Mouse (Mus musculus) cerebellum, adult 2 months (tissue): Measurements from ENCODE around the gene Ankrd17.

Experiments used
- CTCF ChIP-seq: fragments of 200-500 bp; IDR thresholded peaks from 2 replicates; pipeline ENCODE4 v1.5.1; 2011; ENCODE audit warnings: low read depth, mild to moderate bottlenecking, control low read depth, low read length, moderate library complexity, borderline replicate concordance; ENCODE audit not compliant: insufficient read depth
- POLR2A ChIP-seq: fragments of 200-500 bp; IDR thresholded peaks from 2 replicates; pipeline ENCODE4 v1.6.1; 2011; ENCODE audit warnings: low read length, control low read depth, borderline replicate concordance; ENCODE audit not compliant: insufficient read depth

- TF ChIP-seq CTCF = no peak
- TF ChIP-seq POLR2A = no peak
These were observed 143.4 kb downstream of the Ankrd17 start for GRCm38 (mm10) chr5:90222937-90223336.
